Mouse (Mus musculus) lung, embryonic 16.5 days (tissue): ENCODE measurements at regions not wholly inside any gene's neighbourhood (a gene's known extent, or its start where the extent isn't known, plus 50 kb on each side); places are given as distances from the start of the nearest gene placed in this dataset.
"Not testable (repeated sequence)": the region's sequence is repeated elsewhere in the genome, so short reads cannot be mapped to it uniquely, and the experiment has no call there.

Experiments used
- ATAC-seq: fragments of 200-750 bp; cut with Nextera tagmentation; 2 replicates; pipeline ENCODE4 v1.8.0; 2017; ENCODE audit warnings: low read depth, mild to moderate bottlenecking, moderate library complexity
- H3K27ac ChIP-seq: fragments of 300-500 bp; sonication (generic); 2 replicates; pipeline ENCODE4 v1.5.1; 2014; ENCODE audit warnings: mild to moderate bottlenecking, control low read depth, low read length
- H3K27me3 ChIP-seq: fragments of 300-500 bp; sonication (generic); 2 replicates; pipeline ENCODE4 v1.6.1; 2014; ENCODE audit warnings: low read depth, low read length, mixed read lengths; ENCODE audit not compliant: control insufficient read depth, insufficient read depth
- H3K36me3 ChIP-seq: fragments of 300-500 bp; sonication (generic); 2 replicates; pipeline ENCODE4 v1.6.1; 2014; ENCODE audit warnings: low read length; ENCODE audit not compliant: control insufficient read depth, insufficient read depth
- H3K4me1 ChIP-seq: fragments of 300-500 bp; sonication (generic); replicated peaks from 2 replicates; pipeline ENCODE4 v1.6.1; 2014; ENCODE audit warnings: low read length, mixed read lengths; ENCODE audit not compliant: control insufficient read depth, insufficient read depth
- H3K4me2 ChIP-seq: fragments of 300-500 bp; sonication (generic); 2 replicates; pipeline ENCODE4 v1.6.1; 2014; ENCODE audit warnings: low read depth, low read length, control low read depth
- H3K4me3 ChIP-seq: fragments of 300-500 bp; sonication (generic); 2 replicates; pipeline ENCODE4 v1.5.1; 2014; ENCODE audit warnings: mild to moderate bottlenecking, low read length, control low read depth
- H3K9ac ChIP-seq: fragments of 300-500 bp; sonication (generic); 2 replicates; pipeline ENCODE4 v1.6.1; 2014; ENCODE audit warnings: low read length, control low read depth
- H3K9me3 ChIP-seq: fragments of 300-500 bp; sonication (generic); 2 replicates; pipeline ENCODE4 v1.6.1; 2016; ENCODE audit warnings: low read length; ENCODE audit not compliant: control insufficient read depth
- WGBS: fragments of 180-500 bp; shearing (Covaris S2); extraction: QIAGEN DNeasy Blood & Tissue Kit; methylation state at CpG from one replicate; pipeline ENCODE4 v1.1.7; 2014; 5-methylcytosine and 5-hydroxymethylcytosine counted together

DNA sequence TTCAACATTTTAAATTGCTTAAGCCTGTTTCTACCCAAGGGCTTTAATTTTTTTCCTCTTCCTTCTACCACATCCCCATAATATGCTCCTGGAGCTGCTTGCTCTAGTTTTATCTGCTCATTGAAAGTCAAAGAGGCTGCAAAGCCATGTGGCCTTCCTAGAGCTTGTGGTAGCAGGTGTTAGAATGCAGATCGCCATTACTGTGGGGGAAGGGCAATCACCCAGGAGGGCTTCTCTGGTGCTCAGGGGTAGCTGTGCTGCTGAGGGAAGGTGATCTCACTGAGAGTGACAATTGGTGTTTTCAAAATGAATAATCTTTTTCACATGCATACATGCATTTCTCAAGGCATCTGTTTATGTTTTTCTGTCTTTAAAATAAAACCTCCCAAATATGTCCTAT lies 309.8 kb upstream of the Ube2e3 start:
- Histone ChIP-seq H3K4me3 (no peak overlapping the region), H3K9me3 (no peaks in the 10 kb centered on the region), H3K4me1 (no peaks in the 10 kb centered on the region), H3K9ac (no peak overlapping the region), H3K36me3 (no peaks in the 10 kb centered on the region), H3K27me3 (no peaks in the 10 kb centered on the region), H3K4me2 (no peak overlapping the region), H3K27ac (no peak overlapping the region)
- 46% methylated on average over 1 of the region's 1 CpGs for WGBS
- ATAC-seq: no peak

DNA sequence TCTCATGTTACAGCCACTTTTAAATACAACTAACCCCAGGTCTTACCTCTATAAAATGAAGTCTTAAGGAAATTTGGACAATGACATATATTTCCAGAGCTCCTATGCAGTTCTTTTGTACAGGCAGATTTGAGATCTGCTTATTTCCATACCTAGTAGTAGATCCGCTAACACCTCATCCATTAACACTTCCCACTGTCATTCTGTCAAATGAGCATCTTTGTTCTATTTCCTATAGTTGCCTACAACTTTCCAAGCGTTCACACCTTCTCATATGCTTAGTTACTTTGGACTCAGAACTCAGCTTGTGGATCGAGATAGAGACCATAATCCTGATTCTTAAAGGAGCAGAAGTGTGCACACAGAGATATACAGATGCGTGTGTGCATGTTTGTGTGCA lies 316.8 kb upstream of the Ube2e3 start:
- Histone ChIP-seq H3K36me3 (no peaks in the 10 kb centered on the region), H3K4me1 (no peaks in the 10 kb centered on the region), H3K27ac (no peak overlapping the region), H3K4me3 (no peak overlapping the region), H3K9ac (no peak overlapping the region), H3K4me2 (no peak overlapping the region), H3K27me3 (no peaks in the 10 kb centered on the region), H3K9me3 (no peaks in the 10 kb centered on the region)
- WGBS: 80% methylated on average over 4 of the region's 4 CpGs
- ATAC-seq: no peak

DNA sequence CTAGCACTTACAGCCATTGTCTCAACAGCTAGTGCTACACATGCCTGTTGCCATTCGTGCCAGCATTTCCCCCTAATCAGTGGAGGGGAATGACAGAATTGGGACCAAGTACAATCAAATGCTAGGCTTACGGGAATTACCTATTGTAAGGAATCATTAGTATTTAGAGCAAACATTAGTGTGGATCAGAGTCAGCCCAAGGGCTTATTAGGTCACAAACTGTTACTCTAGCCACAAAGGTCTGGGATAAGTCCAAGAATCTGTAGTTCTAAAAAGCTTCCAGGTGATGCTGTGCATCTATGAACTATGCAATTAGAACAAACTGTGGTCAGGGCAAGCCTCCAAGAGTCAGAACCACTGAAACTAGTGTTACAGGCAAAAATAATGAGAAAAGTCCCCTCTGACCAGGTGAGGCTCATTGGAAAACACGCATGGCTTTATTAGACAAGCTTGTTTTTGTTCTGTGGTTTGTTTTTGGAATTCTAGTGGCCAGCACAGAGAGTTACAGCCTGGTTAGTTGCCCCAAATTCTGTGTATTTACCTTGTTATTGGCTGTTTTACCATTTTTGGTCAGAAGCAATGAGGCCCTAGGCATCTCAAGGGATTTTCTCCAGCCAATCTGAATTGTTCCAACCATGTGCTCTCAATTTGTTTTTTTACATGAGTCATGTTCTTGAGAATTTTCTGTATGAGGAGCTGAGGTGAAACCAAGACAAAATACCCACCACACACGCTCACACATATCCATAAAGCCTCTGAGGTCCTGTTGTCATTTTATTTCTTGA lies 319.0 kb upstream of the Ube2e3 start:
- Histone ChIP-seq H3K27me3 (no peaks in the 10 kb centered on the region), H3K4me2 (no peak overlapping the region), H3K27ac (no peak overlapping the region), H3K36me3 (no peaks in the 10 kb centered on the region), H3K9ac (no peak overlapping the region), H3K4me3 (no peak overlapping the region), H3K9me3 (no peaks in the 10 kb centered on the region), H3K4me1 (no peaks in the 10 kb centered on the region)
- ATAC-seq: no peak
- 79% methylated on average over 4 of the region's 4 CpGs for WGBS

DNA sequence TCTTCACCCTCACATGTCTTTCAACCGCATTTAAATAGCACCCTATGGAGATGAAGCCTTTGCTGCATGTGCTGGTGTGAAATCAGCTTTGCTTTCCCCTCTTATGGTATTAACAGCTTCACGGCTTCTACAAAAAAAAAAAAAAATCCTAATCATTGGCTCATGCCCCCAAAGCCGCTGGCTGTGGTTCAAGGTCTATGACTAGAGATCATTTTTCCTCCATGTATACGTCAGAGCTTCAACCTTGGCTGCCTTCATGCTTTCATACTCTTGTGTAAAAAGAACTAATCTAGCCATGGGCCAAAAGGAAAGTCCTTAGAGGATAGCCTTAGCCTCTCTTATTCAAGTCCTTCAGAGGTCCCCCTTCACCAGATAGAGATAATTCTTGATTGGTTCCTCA lies 320.6 kb upstream of the Ube2e3 start:
- H3K4me1 ChIP-seq: no peaks in the 10 kb centered on the region
- no peaks in the 10 kb centered on the region for H3K36me3 ChIP-seq
- H3K27ac ChIP-seq: no peak overlapping the region
- no peak overlapping the region for H3K4me2 ChIP-seq
- 72% methylated on average over 4 of the region's 4 CpGs for WGBS
- H3K9ac ChIP-seq: no peak overlapping the region
- no peaks in the 10 kb centered on the region for H3K9me3 ChIP-seq
- H3K4me3 ChIP-seq: no peak overlapping the region
- no peak for ATAC-seq
- no peaks in the 10 kb centered on the region for H3K27me3 ChIP-seq

DNA sequence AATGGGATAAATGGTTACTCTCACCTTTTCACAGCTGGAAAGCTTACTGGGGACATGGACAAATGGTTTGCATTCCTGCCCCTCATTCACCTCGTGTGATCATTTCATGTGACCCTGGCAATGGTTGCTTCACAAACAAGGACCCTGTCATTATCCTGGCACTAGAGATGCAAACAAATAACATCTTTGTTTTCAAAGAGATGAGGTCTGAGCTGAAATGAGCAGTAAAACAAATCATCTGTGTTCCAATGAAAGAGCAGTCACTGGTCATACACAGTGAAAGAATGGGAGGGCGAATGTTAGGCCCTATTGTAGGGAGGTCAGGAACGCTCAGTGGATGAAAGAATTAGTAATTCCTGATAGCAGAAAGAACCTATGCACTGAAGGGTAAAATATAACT lies 327.5 kb upstream of the Ube2e3 start:
- Histone ChIP-seq H3K9me3 (no peaks in the 10 kb centered on the region), H3K36me3 (no peaks in the 10 kb centered on the region), H3K27ac (no peak overlapping the region), H3K27me3 (no peaks in the 10 kb centered on the region), H3K4me1 (no peaks in the 10 kb centered on the region), H3K9ac (no peak overlapping the region), H3K4me3 (no peak overlapping the region), H3K4me2 (no peak overlapping the region)
- 59% methylated on average over 3 of the region's 3 CpGs for WGBS
- ATAC-seq: no peak

DNA sequence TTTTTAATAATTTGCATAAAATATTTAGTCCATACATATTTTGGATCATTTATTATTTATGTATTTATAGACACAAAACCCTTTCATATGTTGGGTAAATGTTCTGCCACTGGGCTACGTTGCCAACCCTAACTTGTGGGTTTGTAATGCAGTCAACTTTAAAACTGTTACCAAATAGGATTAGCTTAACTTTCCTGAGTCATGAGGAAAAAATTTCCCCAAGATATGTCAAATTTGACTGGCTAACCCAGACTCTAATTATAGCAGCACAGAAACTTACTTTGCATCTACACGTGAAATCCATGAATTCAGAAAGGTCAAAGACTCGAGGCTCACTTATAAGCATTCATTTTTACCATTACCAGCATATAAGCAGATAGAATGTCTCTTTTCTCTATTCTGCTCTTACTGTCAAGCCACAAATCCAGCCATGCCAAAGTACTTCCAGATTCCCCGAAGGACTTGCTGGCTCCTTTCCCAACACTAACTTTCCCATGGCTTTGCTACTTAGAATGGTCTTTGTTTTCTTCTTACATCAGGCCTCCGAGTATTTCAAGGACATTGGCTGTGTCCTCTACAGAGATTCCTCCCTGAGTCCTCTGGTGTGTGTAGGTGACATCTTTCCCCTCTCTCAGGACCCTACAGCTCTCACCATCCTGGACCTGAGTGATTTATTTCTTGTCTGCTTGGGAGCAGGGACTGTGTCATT lies 328.2 kb upstream of the Ube2e3 start:
- Histone ChIP-seq H3K4me3 (no peak overlapping the region), H3K4me1 (no peaks in the 10 kb centered on the region), H3K9me3 (no peaks in the 10 kb centered on the region), H3K36me3 (no peaks in the 10 kb centered on the region), H3K27me3 (no peaks in the 10 kb centered on the region), H3K4me2 (no peak overlapping the region), H3K27ac (no peak overlapping the region), H3K9ac (no peak overlapping the region)
- no peak for ATAC-seq
- 32% methylated on average over 5 of the region's 5 CpGs for WGBS

DNA sequence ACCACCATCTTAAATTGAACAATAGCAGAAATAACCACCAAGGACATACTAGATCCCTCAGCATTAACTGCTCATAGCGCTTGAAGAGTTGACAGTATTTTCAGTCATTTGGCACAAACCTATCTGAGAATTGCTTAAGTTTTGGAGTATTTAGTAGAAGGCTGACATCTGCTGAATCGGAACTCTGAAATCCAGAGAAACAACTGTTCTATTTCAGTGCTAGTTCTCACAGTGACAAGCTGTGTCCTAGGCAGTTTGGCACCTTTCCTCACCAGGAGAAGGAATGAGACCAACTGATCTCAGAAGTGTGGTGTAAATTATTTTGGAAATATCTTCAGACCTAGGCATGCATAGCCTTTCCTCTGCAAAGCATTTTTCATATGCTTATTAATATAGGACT lies 330.4 kb upstream of the Ube2e3 start:
- Histone ChIP-seq H3K4me2 (no peak overlapping the region), H3K4me3 (no peak overlapping the region), H3K4me1 (no peaks in the 10 kb centered on the region), H3K27me3 (no peaks in the 10 kb centered on the region), H3K9me3 (0 out of 2 replicates have a peak, but pooled peaks cover 2% of the 10 kb centered on the region), H3K36me3 (no peaks in the 10 kb centered on the region), H3K9ac (no peak overlapping the region), H3K27ac (no peak overlapping the region)
- ATAC-seq: 0 out of 2 replicates have a peak, but pooled peaks have one; percentile 36
- WGBS: 66% methylated on average over 2 of the region's 2 CpGs

DNA sequence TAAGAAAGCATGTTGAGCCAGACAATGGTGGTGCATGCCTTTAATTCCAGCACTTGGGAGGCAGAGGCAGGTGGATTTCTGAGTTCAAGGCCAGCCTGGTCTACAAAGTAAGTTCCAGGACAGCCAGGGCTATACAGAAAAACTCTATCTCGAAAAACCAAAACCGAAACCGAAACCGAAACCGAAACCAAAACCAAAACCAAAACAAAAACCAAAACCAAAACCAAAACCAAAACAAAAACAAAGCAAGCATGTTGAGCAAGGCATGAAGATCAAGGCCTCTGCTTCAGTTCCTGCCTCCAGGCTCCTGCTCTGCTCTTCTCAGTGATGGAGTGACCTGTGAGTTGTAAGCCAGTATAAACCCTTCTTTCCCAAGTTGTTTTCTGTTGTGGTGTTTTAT lies 334.0 kb upstream of the Ube2e3 start:
- ATAC-seq, H3K36me3 ChIP-seq, H3K4me2 ChIP-seq, H3K4me3 ChIP-seq, H3K9me3 ChIP-seq, H3K4me1 ChIP-seq, H3K27me3 ChIP-seq, H3K9ac ChIP-seq, H3K27ac ChIP-seq: not testable (repeated sequence)
- 95% methylated on average over 5 of the region's 5 CpGs for WGBS

DNA sequence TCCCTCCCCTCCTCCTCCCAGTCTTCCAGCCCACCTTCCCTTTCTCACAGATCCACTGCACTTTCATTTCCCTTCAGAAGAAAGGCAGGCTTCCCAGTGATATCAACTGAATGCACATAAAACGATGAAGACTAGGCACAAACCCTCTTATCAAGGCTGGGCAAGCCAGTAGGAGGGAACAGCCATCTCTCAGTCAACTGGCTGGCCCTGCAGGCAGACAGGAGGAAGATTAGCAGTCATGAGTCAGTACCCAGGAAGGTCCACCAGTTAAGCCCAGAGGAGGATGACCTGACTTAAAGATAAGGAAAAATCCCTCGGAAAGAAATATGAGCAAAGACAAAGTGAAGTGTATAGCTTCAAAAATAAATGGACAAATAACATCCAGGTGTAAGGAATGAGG lies 337.4 kb upstream of the Ube2e3 start:
- 27% methylated on average over 2 of the region's 2 CpGs for WGBS
- Histone ChIP-seq H3K36me3 (no peaks in the 10 kb centered on the region), H3K4me1 (no peaks in the 10 kb centered on the region), H3K27me3 (no peaks in the 10 kb centered on the region), H3K9ac (no peak overlapping the region), H3K4me3 (no peak overlapping the region), H3K9me3 (0 out of 2 replicates have a peak, but pooled peaks cover 2% of the 10 kb centered on the region), H3K4me2 (no peak overlapping the region), H3K27ac (no peak overlapping the region)
- no peak for ATAC-seq
